Mouse (Mus musculus): ENCODE measurements around the gene Cldn16. TPM values are rescaled to one million over a fixed set of nuclear protein-coding genes. Genes with fewer than 3 reads are reported as not detected.

The Cldn16 gene
- total and polyA plus RNA-seq, 3 experiments, result not detected

GRCm38 (mm10) chr16:26440031-26440430 lies 22.9 kb upstream of the Cldn16 start:
- no peak overlapping the region for H3K27ac ChIP-seq (ENCODE audit: control insufficient read depth, low read depth, low read length)

GRCm38 (mm10) chr16:26441156-26441555 lies 21.8 kb upstream of the Cldn16 start:
- TF ChIP-seq NELFE (IDR thresholded peaks at IDR 0.05; ENCODE audit: low read depth, low read length) (no peak), MEF2A (IDR thresholded peaks at IDR 0.05; ENCODE audit: extremely low read depth, insufficient replicate concordance, low read depth, low read length, poor library complexity, severe bottlenecking) (no peak), RCOR1 (IDR thresholded peaks at IDR 0.05; ENCODE audit: low read depth, low read length) (no peak), MAFK (IDR thresholded peaks at IDR 0.05; ENCODE audit: borderline replicate concordance, low read depth, low read length) (no peak), UBTF (IDR thresholded peaks at IDR 0.05; ENCODE audit: borderline replicate concordance, insufficient read depth, low read depth, low read length) (no peak), TAL1 (IDR thresholded peaks at IDR 0.05; ENCODE audit: low read length) (no peak), TCF12 (IDR thresholded peaks at IDR 0.05; ENCODE audit: low read depth, low read length) (no peak), ZMIZ1 (IDR thresholded peaks at IDR 0.05; ENCODE audit: low read depth, low read length) (no peak), HCFC1 (IDR thresholded peaks at IDR 0.05; ENCODE audit: low read depth, low read length) (no peak), TBP (IDR thresholded peaks at IDR 0.05; ENCODE audit: low read depth, low read length) (no peak), MYB (IDR thresholded peaks at IDR 0.05; ENCODE audit: low read depth, low read length) (no peak), RAD21 (IDR thresholded peaks at IDR 0.05; ENCODE audit: low read depth, low read length) (no peak), POLR2A (IDR thresholded peaks at IDR 0.05; ENCODE audit: control insufficient read depth in 1 of 2, insufficient read depth in 1 of 2, low read depth in 1 of 2, low read length in 2 of 2, poor library complexity in 1 of 2) (no peak), USF1 (IDR thresholded peaks at IDR 0.05; ENCODE audit: low read depth, low read length) (no peak), EP300 (IDR thresholded peaks at IDR 0.05; ENCODE audit: low read depth in 1 of 2, low read length in 2 of 2) (no peak)
- H3K27me3 ChIP-seq (ENCODE audit: control insufficient read depth in 1 of 2, insufficient read depth in 2 of 2, low read length in 2 of 2), result no peaks in the 10 kb centered on the region
- H3K36me3 ChIP-seq (ENCODE audit: control insufficient read depth in 1 of 2, insufficient read depth in 2 of 2, low read length in 2 of 2), result no peaks in the 10 kb centered on the region
- no peak overlapping the region for H3K9ac ChIP-seq (ENCODE audit: control insufficient read depth, low read depth, low read length, poor library complexity, severe bottlenecking)
- H3K4me1 ChIP-seq (ENCODE audit: control insufficient read depth in 1 of 2, insufficient read depth in 2 of 2, low read length in 2 of 2), result no peaks in the 10 kb centered on the region
- H3K79me2 ChIP-seq (ENCODE audit: control insufficient read depth, insufficient read depth, low read length, poor library complexity), result no peaks in the 10 kb centered on the region
- H3K9me3 ChIP-seq (replicated peaks; ENCODE audit: insufficient read depth, low read length), result no peaks in the 10 kb centered on the region
- H3K27ac ChIP-seq (ENCODE audit: control insufficient read depth, low read depth, low read length), result no peak overlapping the region
- no peak overlapping the region for H3K4me3 ChIP-seq (ENCODE audit: control insufficient read depth in 1 of 2, insufficient read depth in 1 of 2, low read depth in 2 of 2, low read length in 2 of 2)
- no peak for DNase-seq (ENCODE audit: low read depth, low spot score)

More at GRCm38 (mm10) chr16:26440031-26440430, 22.9 kb upstream of the Cldn16 start:
- Histone ChIP-seq H3K9me3 (replicated peaks; ENCODE audit: insufficient read depth, low read length) (no peaks in the 10 kb centered on the region), H3K9ac (ENCODE audit: control insufficient read depth, low read depth, low read length, poor library complexity, severe bottlenecking) (no peak overlapping the region), H3K27me3 (ENCODE audit: control insufficient read depth in 1 of 2, insufficient read depth in 2 of 2, low read length in 2 of 2) (no peaks in the 10 kb centered on the region), H3K36me3 (ENCODE audit: control insufficient read depth in 1 of 2, insufficient read depth in 2 of 2, low read length in 2 of 2) (no peaks in the 10 kb centered on the region), H3K4me1 (ENCODE audit: control insufficient read depth in 1 of 2, insufficient read depth in 2 of 2, low read length in 2 of 2) (no peaks in the 10 kb centered on the region), H3K4me3 (ENCODE audit: control insufficient read depth in 1 of 2, insufficient read depth in 1 of 2, low read depth in 2 of 2, low read length in 2 of 2) (no peak overlapping the region), H3K79me2 (ENCODE audit: control insufficient read depth, insufficient read depth, low read length, poor library complexity) (no peaks in the 10 kb centered on the region)
- TF ChIP-seq ELF1 (IDR thresholded peaks at IDR 0.05; ENCODE audit: low read depth, low read length), result no peak
- no peak for TF ChIP-seq MAZ (IDR thresholded peaks at IDR 0.05; ENCODE audit: low read depth, low read length)
- TF ChIP-seq MAFK (IDR thresholded peaks at IDR 0.05; ENCODE audit: borderline replicate concordance, low read depth, low read length), result no peak
- no peak for TF ChIP-seq JUND (IDR thresholded peaks at IDR 0.05; ENCODE audit: low read depth, low read length)
- no peak for DNase-seq (ENCODE audit: low read depth, low spot score)
